ENCODE assay signal across 19 mouse cellular contexts in the genomic region with DNA sequence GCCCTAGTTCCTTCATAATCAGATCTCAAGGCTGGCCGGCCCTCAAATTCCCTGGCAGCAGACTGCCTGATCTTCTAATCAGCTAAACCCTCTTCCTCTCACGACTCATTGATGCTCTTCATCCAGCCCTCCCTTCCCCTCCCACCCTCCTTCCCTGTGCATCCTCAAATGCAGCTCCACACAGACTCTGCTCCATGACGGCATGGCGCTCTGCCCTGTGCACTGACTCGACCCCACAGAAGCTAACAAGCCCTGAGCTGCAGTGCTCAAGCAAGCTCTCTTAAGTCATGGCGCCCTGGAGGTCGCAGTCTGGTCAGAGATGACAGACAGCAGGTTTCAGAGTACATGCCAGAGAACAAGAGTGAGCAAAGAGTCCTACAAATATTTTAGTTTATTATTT.
A peak's percentile ranks its signal among the peaks of the same experiment; 100 is the strongest.
DNase-seq lines count a peak whose midpoint lies in the region; ATAC-seq and TF ChIP-seq lines count a peak whose summit lies in the region.
"Had no signal": no experiment of that assay in that cellular context is flagged by ENCODE, and none has a peak within 500 bp of the region (broad histone marks: within the 10 kb centered on the region; RNA-seq: fewer than 3 reads in every experiment).

No protein-coding gene starts in this region.

- ATAC-seq in heart, embryonic 12.5 days (ENCODE audit: insufficient number of reproducible peaks, low FRiP score) = 0 out of 2 replicates have a peak, but pooled peaks have one; percentile 23
- 0 out of 2 replicates have a peak, but pooled peaks have one; percentile 47 for ATAC-seq in lung, embryonic 14.5 days (ENCODE audit: insufficient read depth)
- ATAC-seq in embryonic facial prominence, embryonic 14.5 days (ENCODE audit: low read depth) = peak; percentile 22; the same call in 1 of the 2 replicates
- ATAC-seq: inflammation-experienced regulatory T-cells, adult 6 months had no signal

- TF ChIP-seq CTCF in heart, adult 2 months (IDR thresholded peaks at IDR 0.05) = no peak
- TF ChIP-seq CTCF in lung, embryonic 14.5 days (IDR thresholded peaks at IDR 0.05; ENCODE audit: low read depth) = no peak
- TF ChIP-seq CTCF in brain, embryonic 14.5 days (IDR thresholded peaks at IDR 0.05; ENCODE audit: borderline replicate concordance, extremely low read depth, insufficient read depth, insufficient read length) = no peak

- TF ChIP-seq POLR2A in heart, adult 2 months (IDR thresholded peaks at IDR 0.05; ENCODE audit: insufficient read depth, low read depth, low read length) = no peak
- TF ChIP-seq POLR2A in brain, embryonic 14.5 days (IDR thresholded peaks at IDR 0.05; ENCODE audit: borderline replicate concordance, extremely low read depth, insufficient read depth, insufficient read length, poor library complexity, severe bottlenecking) = no peak

- intact Hi-C loops in heart, adult 2 months (cut with DNase I) = no loop called here

- H3K27me3 ChIP-seq in heart, embryonic 12.5 days (replicated peaks) = no peaks in the 10 kb centered on the region
- H3K27me3 ChIP-seq in heart, adult 2 months (ENCODE audit: control insufficient read depth, insufficient read depth, low read length) = no peaks in the 10 kb centered on the region
- no peaks in the 10 kb centered on the region for H3K27me3 ChIP-seq in lung, embryonic 14.5 days (ENCODE audit: insufficient read depth, low read length)
- H3K27me3 ChIP-seq in embryonic facial prominence, embryonic 14.5 days (replicated peaks; ENCODE audit: control insufficient read depth, insufficient read depth, low read length) = no peaks in the 10 kb centered on the region
- H3K27me3 ChIP-seq: embryonic facial prominence, embryonic 12.5 days; neural tube, embryonic 12.5 days had no signal

- H3K9ac ChIP-seq in heart, embryonic 12.5 days = no peak overlapping the region
- no peak overlapping the region for H3K9ac ChIP-seq in heart, adult 2 months (ENCODE audit: low read depth, low read length)
- H3K9ac ChIP-seq in lung, embryonic 14.5 days = no peak overlapping the region
- H3K9ac ChIP-seq in embryonic facial prominence, embryonic 14.5 days (ENCODE audit: low read depth, low read length) = no peak overlapping the region
- H3K9ac ChIP-seq: embryonic facial prominence, embryonic 12.5 days; neural tube, embryonic 12.5 days had no signal

- no peak overlapping the region for H3K4me3 ChIP-seq in heart, embryonic 12.5 days
- no peak overlapping the region for H3K4me3 ChIP-seq in heart, adult 2 months
- no peak overlapping the region for H3K4me3 ChIP-seq in lung, embryonic 14.5 days (ENCODE audit: low read depth, low read length)
- no peak overlapping the region for H3K4me3 ChIP-seq in embryonic facial prominence, embryonic 14.5 days (ENCODE audit: low read depth, low read length)
- H3K4me3 ChIP-seq: embryonic facial prominence, embryonic 12.5 days; neural tube, embryonic 12.5 days had no signal

- 41% methylated on average over 7 of the region's 7 CpGs for WGBS in heart, embryonic 12.5 days
- 45% methylated on average over 7 of the region's 7 CpGs for WGBS in heart, adult 2 months
- WGBS in lung, embryonic 14.5 days = 52% methylated on average over 7 of the region's 7 CpGs
- 61% methylated on average over 7 of the region's 7 CpGs for WGBS in embryonic facial prominence, embryonic 14.5 days

- TF ChIP-seq EP300 in heart, adult 2 months (IDR thresholded peaks at IDR 0.05; ENCODE audit: insufficient read depth, low read depth, low read length) = no peak

- H3K4me2 ChIP-seq in heart, embryonic 12.5 days = no peak overlapping the region
- H3K4me2 ChIP-seq in lung, embryonic 14.5 days = no peak overlapping the region
- H3K4me2 ChIP-seq in embryonic facial prominence, embryonic 14.5 days (ENCODE audit: low read depth, low read length) = no peak overlapping the region
- H3K4me2 ChIP-seq: embryonic facial prominence, embryonic 12.5 days; neural tube, embryonic 12.5 days had no signal

- peaks cover 6% of the 10 kb centered on the region; the same call in 1 of the 2 replicates for H3K79me2 ChIP-seq in heart, adult 2 months (replicated peaks; ENCODE audit: control insufficient read depth, insufficient read depth, low read length)

- no peak for DNase-seq in heart, adult 2 months
- no peak for DNase-seq in lung, embryonic 14.5 days
- DNase-seq in lung, postnatal 4 days = no peak
- DNase-seq in brain, embryonic 14.5 days (ENCODE audit: low read depth) = peak; percentile 43
- DNase-seq in embryonic facial prominence, embryonic 14.5 days (ENCODE audit: low spot score) = no peak
- no peak for DNase-seq in spleen, postnatal 14 days (ENCODE audit: low spot score in 2 of 2)
- DNase-seq in yolk sac, embryonic 10.5 days (ENCODE audit: low spot score) = no peak
- DNase-seq: adrenal gland, adult 8-10 months; B cell, adult 2 months; cerebellum, adult 11 months; cerebellum, postnatal 14 days; kidney, postnatal 25 days; layer of hippocampus, adult 9-11 months; lung, adult 2 months had no signal

- H3K36me3 ChIP-seq in heart, embryonic 12.5 days = peaks cover 39% of the 10 kb centered on the region
- H3K36me3 ChIP-seq in heart, adult 2 months (ENCODE audit: control insufficient read depth, insufficient read depth, low read length) = no peaks in the 10 kb centered on the region
- peaks cover 37% of the 10 kb centered on the region for H3K36me3 ChIP-seq in lung, embryonic 14.5 days (ENCODE audit: insufficient read depth)
- H3K36me3 ChIP-seq in embryonic facial prominence, embryonic 14.5 days (ENCODE audit: control insufficient read depth, insufficient read depth, low read length) = peaks cover 30% of the 10 kb centered on the region

- H3K9me3 ChIP-seq in heart, embryonic 12.5 days (replicated peaks) = no peaks in the 10 kb centered on the region
- no peaks in the 10 kb centered on the region for H3K9me3 ChIP-seq in lung, embryonic 14.5 days (ENCODE audit: low read depth, low read length)
- H3K9me3 ChIP-seq in embryonic facial prominence, embryonic 14.5 days (ENCODE audit: control insufficient read depth, low read length) = no peaks in the 10 kb centered on the region
- H3K9me3 ChIP-seq: embryonic facial prominence, embryonic 12.5 days; neural tube, embryonic 12.5 days had no signal

- H3K4me1 ChIP-seq in heart, embryonic 12.5 days (replicated peaks) = peaks cover 33% of the 10 kb centered on the region
- H3K4me1 ChIP-seq in heart, adult 2 months (ENCODE audit: control insufficient read depth, insufficient read depth, low read length) = peaks cover 7% of the 10 kb centered on the region
- no peaks in the 10 kb centered on the region for H3K4me1 ChIP-seq in lung, embryonic 14.5 days (ENCODE audit: insufficient read depth)
- H3K4me1 ChIP-seq in embryonic facial prominence, embryonic 14.5 days (ENCODE audit: control insufficient read depth, insufficient read depth, low read length) = 0 out of 2 replicates have a peak, but pooled peaks cover 10% of the 10 kb centered on the region
- H3K4me1 ChIP-seq: neural tube, embryonic 12.5 days had no signal

- H3K27ac ChIP-seq in heart, embryonic 12.5 days (ENCODE audit: poor library complexity, severe bottlenecking) = no peak overlapping the region
- no peak overlapping the region for H3K27ac ChIP-seq in heart, adult 2 months
- no peak overlapping the region for H3K27ac ChIP-seq in lung, embryonic 14.5 days (ENCODE audit: low read depth)
- H3K27ac ChIP-seq in embryonic facial prominence, embryonic 14.5 days (replicated peaks; ENCODE audit: low read depth, low read length) = no peak overlapping the region
- H3K27ac ChIP-seq: embryonic facial prominence, embryonic 12.5 days; macrophage; neural tube, embryonic 12.5 days had no signal
